Mouse (Mus musculus) hindbrain, embryonic 15.5 days (tissue): ENCODE data around the gene Sgms1. TPM values are rescaled to one million over a fixed set of nuclear protein-coding genes. Genes with fewer than 3 reads are reported as not detected.

Experiments
- ATAC-seq: fragments of 200-750 bp; cut with Nextera tagmentation; 2 replicates; pipeline ENCODE4 v1.8.0; 2017; ENCODE audit warnings: low read depth, moderate number of reproducible peaks, moderate TSS enrichment; ENCODE audit not compliant: low FRiP score
- H3K27ac ChIP-seq: fragments of 300-500 bp; sonication (generic); replicated peaks from 2 replicates; pipeline ENCODE4 v1.5.1; 2015; ENCODE audit warnings: mild to moderate bottlenecking, inconsistent platforms
- H3K27me3 ChIP-seq: fragments of 300-500 bp; sonication (generic); 2 replicates; pipeline ENCODE4 v1.6.1; 2015; ENCODE audit warnings: control low read depth, inconsistent platforms
- H3K36me3 ChIP-seq: fragments of 300-500 bp; sonication (generic); 2 replicates; pipeline ENCODE4 v1.6.1; 2015; ENCODE audit warnings: control low read depth, inconsistent platforms
- H3K4me1 ChIP-seq: fragments of 300-500 bp; sonication (generic); replicated peaks from 2 replicates; pipeline ENCODE4 v1.6.1; 2015; ENCODE audit warnings: control low read depth, inconsistent platforms
- H3K4me2 ChIP-seq: fragments of 300-500 bp; sonication (generic); 2 replicates; pipeline ENCODE4 v1.6.1; 2015; ENCODE audit warnings: moderate library complexity, mild to moderate bottlenecking, inconsistent platforms
- H3K4me3 ChIP-seq: fragments of 300-500 bp; sonication (generic); 2 replicates; pipeline ENCODE4 v1.5.1; 2015; ENCODE audit warnings: mild to moderate bottlenecking, inconsistent platforms
- H3K9ac ChIP-seq: fragments of 300-500 bp; sonication (generic); 2 replicates; pipeline ENCODE4 v1.6.1; 2015; ENCODE audit warnings: inconsistent platforms
- H3K9me3 ChIP-seq: fragments of 300-500 bp; sonication (generic); 2 replicates; pipeline ENCODE4 v1.6.1; 2016; ENCODE audit warnings: control low read depth, inconsistent platforms
- WGBS: fragments of 180-500 bp; shearing (Covaris S2); methylation state at CpG from one replicate; pipeline ENCODE4 v1.1.7; 2015; 5-methylcytosine and 5-hydroxymethylcytosine counted together
- polyA plus RNA-seq: library from polyadenylated mRNA; unstranded; fragments of >200 nt; fragmentation: Nextera tagmentation; extraction: Ambion mirVana; gene quantifications from 2 replicates; pipeline ENCODE4 v1.2.1, GENCODE M21; 2015

The Sgms1 gene
- polyA plus RNA-seq, 1 experiment from 2014 or later, result 21.7 TPM

- no peak overlapping the region for H3K4me2 ChIP-seq
- WGBS, result 22% methylated on average over 3 of the region's 3 CpGs
- no peaks in the 10 kb centered on the region for H3K27me3 ChIP-seq
- ATAC-seq, result no peak
- H3K9me3 ChIP-seq, result no peaks in the 10 kb centered on the region
- H3K27ac ChIP-seq, result peak overlapping the region; percentile 61
- peaks cover 29% of the 10 kb centered on the region for H3K4me1 ChIP-seq
- H3K36me3 ChIP-seq, result no peaks in the 10 kb centered on the region
- H3K9ac ChIP-seq, result no peak overlapping the region
- H3K4me3 ChIP-seq, result no peak overlapping the region
Measured at GRCm38 (mm10) chr19:32346176-32346575, 43.3 kb downstream of the Sgms1 start.

GRCm38 (mm10) chr19:32345181-32345745, 44.3 kb downstream of the Sgms1 start:
- ATAC-seq, result no peak
- Histone ChIP-seq H3K4me3 (no peak overlapping the region), H3K27ac (no peak overlapping the region), H3K9ac (no peak overlapping the region), H3K4me2 (no peak overlapping the region), H3K9me3 (no peaks in the 10 kb centered on the region), H3K27me3 (no peaks in the 10 kb centered on the region), H3K36me3 (no peaks in the 10 kb centered on the region), H3K4me1 (peaks cover 32% of the 10 kb centered on the region)
- 81% methylated on average over 6 of the region's 6 CpGs for WGBS

- no peaks in the 10 kb centered on the region for H3K36me3 ChIP-seq
- H3K27ac ChIP-seq, result peak overlapping the region; percentile 69; the same call in 1 of the 2 replicates
- 20% methylated on average over 4 of the region's 4 CpGs for WGBS
- peaks cover 32% of the 10 kb centered on the region for H3K4me1 ChIP-seq
- peak overlapping the region; percentile 32 for H3K4me3 ChIP-seq
- H3K9me3 ChIP-seq, result no peaks in the 10 kb centered on the region
- peak overlapping the region; percentile 60 for H3K4me2 ChIP-seq
- H3K27me3 ChIP-seq, result no peaks in the 10 kb centered on the region
- no peak overlapping the region for H3K9ac ChIP-seq
- peak; percentile 77 for ATAC-seq
Measured at GRCm38 (mm10) chr19:32344738-32345121, 44.8 kb downstream of the Sgms1 start.

- no peaks in the 10 kb centered on the region for H3K9me3 ChIP-seq
- H3K4me3 ChIP-seq, result peak overlapping the region; percentile 32
- peak overlapping the region; percentile 60 for H3K4me2 ChIP-seq
- H3K9ac ChIP-seq, result peak overlapping the region; percentile 34
- H3K36me3 ChIP-seq, result no peaks in the 10 kb centered on the region
- peak; percentile 73 for ATAC-seq
- H3K4me1 ChIP-seq, result peaks cover 32% of the 10 kb centered on the region
- no peaks in the 10 kb centered on the region for H3K27me3 ChIP-seq
- H3K27ac ChIP-seq, result peak overlapping the region; percentile 69
- 3% methylated on average over 17 of the region's 17 CpGs for WGBS
Measured at GRCm38 (mm10) chr19:32343937-32344737, 45.4 kb downstream of the Sgms1 start.

GRCm38 (mm10) chr19:32342436-32342835, 47.1 kb downstream of the Sgms1 start:
- Histone ChIP-seq H3K9ac (no peak overlapping the region), H3K4me2 (no peak overlapping the region), H3K4me3 (no peak overlapping the region), H3K27me3 (no peaks in the 10 kb centered on the region), H3K27ac (no peak overlapping the region), H3K4me1 (peaks cover 32% of the 10 kb centered on the region), H3K9me3 (no peaks in the 10 kb centered on the region), H3K36me3 (no peaks in the 10 kb centered on the region)
- WGBS, result 74% methylated on average over 5 of the region's 5 CpGs
- no peak for ATAC-seq

- Histone ChIP-seq H3K9me3 (no peaks in the 10 kb centered on the region), H3K36me3 (no peaks in the 10 kb centered on the region), H3K4me1 (peaks cover 23% of the 10 kb centered on the region), H3K4me2 (no peak overlapping the region), H3K27ac (no peak overlapping the region), H3K4me3 (no peak overlapping the region), H3K9ac (no peak overlapping the region), H3K27me3 (no peaks in the 10 kb centered on the region)
- WGBS, result 41% methylated on average over 2 of the region's 2 CpGs
- ATAC-seq, result no peak
Measured at GRCm38 (mm10) chr19:32341091-32341490, 48.4 kb downstream of the Sgms1 start.

- Histone ChIP-seq H3K4me2 (no peak overlapping the region), H3K4me3 (no peak overlapping the region), H3K36me3 (no peaks in the 10 kb centered on the region), H3K27ac (no peak overlapping the region), H3K4me1 (peaks cover 17% of the 10 kb centered on the region), H3K9ac (no peak overlapping the region), H3K27me3 (no peaks in the 10 kb centered on the region), H3K9me3 (no peaks in the 10 kb centered on the region)
- ATAC-seq, result no peak
- WGBS, result 90% methylated on average over 5 of the region's 5 CpGs
Measured at GRCm38 (mm10) chr19:32340168-32340567, 49.3 kb downstream of the Sgms1 start.

- Histone ChIP-seq H3K4me1 (peaks cover 7% of the 10 kb centered on the region; the same call in 1 of the 2 replicates), H3K4me2 (no peak overlapping the region), H3K27ac (no peak overlapping the region), H3K4me3 (no peak overlapping the region), H3K36me3 (no peaks in the 10 kb centered on the region), H3K9ac (no peak overlapping the region), H3K9me3 (no peaks in the 10 kb centered on the region), H3K27me3 (no peaks in the 10 kb centered on the region)
- no peak for ATAC-seq
- WGBS, result 59% methylated on average over 6 of the region's 6 CpGs
Measured at GRCm38 (mm10) chr19:32337708-32338107, 51.8 kb downstream of the Sgms1 start.

- H3K4me2 ChIP-seq, result no peak overlapping the region
- no peak for ATAC-seq
- no peak overlapping the region for H3K9ac ChIP-seq
- WGBS, result 97% methylated on average over 2 of the region's 2 CpGs
- no peak overlapping the region for H3K4me3 ChIP-seq
- H3K9me3 ChIP-seq, result no peaks in the 10 kb centered on the region
- no peaks in the 10 kb centered on the region for H3K36me3 ChIP-seq
- no peaks in the 10 kb centered on the region for H3K27me3 ChIP-seq
- no peaks in the 10 kb centered on the region for H3K4me1 ChIP-seq
- no peak overlapping the region for H3K27ac ChIP-seq
Measured at GRCm38 (mm10) chr19:32334751-32335150, 54.8 kb downstream of the Sgms1 start.

- H3K9ac ChIP-seq, result no peak overlapping the region
- 78% methylated on average over 4 of the region's 4 CpGs for WGBS
- no peaks in the 10 kb centered on the region for H3K27me3 ChIP-seq
- H3K9me3 ChIP-seq, result no peaks in the 10 kb centered on the region
- H3K27ac ChIP-seq, result no peak overlapping the region
- ATAC-seq, result no peak
- no peaks in the 10 kb centered on the region for H3K4me1 ChIP-seq
- no peaks in the 10 kb centered on the region for H3K36me3 ChIP-seq
- H3K4me2 ChIP-seq, result no peak overlapping the region
- H3K4me3 ChIP-seq, result no peak overlapping the region
Measured at GRCm38 (mm10) chr19:32333544-32333943, 56.0 kb downstream of the Sgms1 start.

- no peaks in the 10 kb centered on the region for H3K4me1 ChIP-seq
- no peak overlapping the region for H3K9ac ChIP-seq
- H3K4me3 ChIP-seq, result no peak overlapping the region
- H3K4me2 ChIP-seq, result no peak overlapping the region
- H3K36me3 ChIP-seq, result no peaks in the 10 kb centered on the region
- 84% methylated on average over 17 of the region's 17 CpGs for WGBS
- no peak for ATAC-seq
- H3K9me3 ChIP-seq, result no peaks in the 10 kb centered on the region
- no peaks in the 10 kb centered on the region for H3K27me3 ChIP-seq
- no peak overlapping the region for H3K27ac ChIP-seq
Measured at GRCm38 (mm10) chr19:32332779-32333460, 56.6 kb downstream of the Sgms1 start.

GRCm38 (mm10) chr19:32330231-32330630, 59.3 kb downstream of the Sgms1 start:
- no peak overlapping the region for H3K27ac ChIP-seq
- no peak overlapping the region for H3K4me2 ChIP-seq
- H3K4me3 ChIP-seq, result no peak overlapping the region
- H3K36me3 ChIP-seq, result no peaks in the 10 kb centered on the region
- H3K4me1 ChIP-seq, result no peaks in the 10 kb centered on the region
- 77% methylated on average over 3 of the region's 3 CpGs for WGBS
- no peaks in the 10 kb centered on the region for H3K27me3 ChIP-seq
- ATAC-seq, result no peak
- H3K9me3 ChIP-seq, result no peaks in the 10 kb centered on the region
- no peak overlapping the region for H3K9ac ChIP-seq
